Mouse (Mus musculus) layer of hippocampus, adult 11-12 months (tissue): ENCODE results near the gene Igf1r.
A peak's percentile ranks its signal among the peaks of the same experiment; 100 is the strongest.

Source experiments
- DNase-seq: peaks from one replicate; pipeline ENCODE4 v3.0.0; 2022; ENCODE audit warnings: low spot score

The Igf1r gene

GRCm38 (mm10) chr7:68172776-68173175, 220.1 kb downstream of the Igf1r start:
- DNase-seq: no peak

GRCm38 (mm10) chr7:68179672-68180071, 227.0 kb downstream of the Igf1r start:
- no peak for DNase-seq

GRCm38 (mm10) chr7:68181104-68181503, 228.5 kb downstream of the Igf1r start:
- no peak for DNase-seq

GRCm38 (mm10) chr7:68182025-68182424, 229.4 kb downstream of the Igf1r start:
- DNase-seq: no peak

- DNase-seq: no peak
Observed at GRCm38 (mm10) chr7:68182773-68183172, 230.1 kb downstream of the Igf1r start.

- DNase-seq: no peak
Observed at GRCm38 (mm10) chr7:68183421-68183820, 230.8 kb downstream of the Igf1r start.

- DNase-seq: no peak
Observed at GRCm38 (mm10) chr7:68189211-68189610, 236.6 kb downstream of the Igf1r start.

GRCm38 (mm10) chr7:68189691-68190456, 237.2 kb downstream of the Igf1r start:
- DNase-seq: no peak

- DNase-seq: no peak
Observed at GRCm38 (mm10) chr7:68193958-68194695, 241.5 kb downstream of the Igf1r start.

GRCm38 (mm10) chr7:68199609-68200008, 247.0 kb downstream of the Igf1r start:
- no peak for DNase-seq

GRCm38 (mm10) chr7:68205776-68206427, 253.3 kb downstream of the Igf1r start:
- DNase-seq: no peak

GRCm38 (mm10) chr7:68209039-68209438, 256.4 kb downstream of the Igf1r start:
- no peak for DNase-seq

- DNase-seq: no peak
Observed at GRCm38 (mm10) chr7:68210417-68210816, 257.8 kb downstream of the Igf1r start.

GRCm38 (mm10) chr7:68211883-68212282, 259.3 kb downstream of the Igf1r start:
- DNase-seq: no peak

GRCm38 (mm10) chr7:68213842-68214241, 261.2 kb downstream of the Igf1r start:
- DNase-seq: no peak

GRCm38 (mm10) chr7:68215522-68216070, 263.0 kb downstream of the Igf1r start:
- no peak for DNase-seq

GRCm38 (mm10) chr7:68218879-68219278, 266.3 kb downstream of the Igf1r start:
- no peak for DNase-seq

- peak; percentile 32 for DNase-seq
Observed at GRCm38 (mm10) chr7:68221677-68222230, 269.1 kb downstream of the Igf1r start.

- DNase-seq: no peak
Observed at GRCm38 (mm10) chr7:68223356-68223808, 270.8 kb downstream of the Igf1r start.

- DNase-seq: no peak
Observed at GRCm38 (mm10) chr7:68224006-68224405, 271.4 kb downstream of the Igf1r start.

GRCm38 (mm10) chr7:68225427-68226054, 272.9 kb downstream of the Igf1r start:
- DNase-seq: no peak

GRCm38 (mm10) chr7:68227021-68227420, 274.4 kb downstream of the Igf1r start:
- no peak for DNase-seq
